Mouse (Mus musculus) stomach, embryonic 14.5 days (tissue): ENCODE results near the gene Psrc1. TPM values are rescaled to one million over a fixed set of nuclear protein-coding genes. Genes with fewer than 3 reads are reported as not detected.
A peak's percentile ranks its signal among the peaks of the same experiment; 100 is the strongest.

Experiments used
- ATAC-seq: fragments of 200-750 bp; cut with Nextera tagmentation; 2 replicates; pipeline ENCODE4 v1.8.0; 2017; ENCODE audit warnings: low read depth, moderate TSS enrichment; ENCODE audit not compliant: insufficient number of reproducible peaks, insufficient read depth, low FRiP score
- H3K27ac ChIP-seq: fragments of 300-500 bp; sonication (generic); 2 replicates; pipeline ENCODE4 v1.5.1; 2014; ENCODE audit warnings: mild to moderate bottlenecking, low read length, moderate library complexity, mixed read lengths
- H3K27me3 ChIP-seq: fragments of 300-500 bp; sonication (generic); 2 replicates; pipeline ENCODE4 v1.6.1; 2014; ENCODE audit warnings: low read length, control low read depth, mixed read lengths; ENCODE audit not compliant: control insufficient read depth, insufficient read depth
- H3K36me3 ChIP-seq: fragments of 300-500 bp; sonication (generic); 2 replicates; pipeline ENCODE4 v1.6.1; 2014; ENCODE audit warnings: mild to moderate bottlenecking, control low read depth, low read length, moderate library complexity, mixed read lengths; ENCODE audit not compliant: control insufficient read depth, insufficient read depth
- H3K4me1 ChIP-seq: fragments of 300-500 bp; sonication (generic); 2 replicates; pipeline ENCODE4 v1.6.1; 2014; ENCODE audit warnings: low read length, control low read depth, mixed read lengths; ENCODE audit not compliant: control insufficient read depth, insufficient read depth
- H3K4me2 ChIP-seq: fragments of 300-500 bp; sonication (generic); replicated peaks from 2 replicates; pipeline ENCODE4 v1.6.1; 2014; ENCODE audit warnings: low read depth, low read length, control low read depth
- H3K4me3 ChIP-seq: fragments of 300-500 bp; sonication (generic); 2 replicates; pipeline ENCODE4 v1.5.1; 2014; ENCODE audit warnings: low read depth, low read length, control low read depth
- H3K9ac ChIP-seq: fragments of 300-500 bp; sonication (generic); replicated peaks from 2 replicates; pipeline ENCODE4 v1.6.1; 2014; ENCODE audit warnings: low read depth, mild to moderate bottlenecking, control low read depth, low read length, moderate library complexity, mixed read lengths
- H3K9me3 ChIP-seq: fragments of 300-500 bp; sonication (generic); 2 replicates; pipeline ENCODE4 v1.6.1; 2016; ENCODE audit warnings: low read depth, low read length, control low read depth; ENCODE audit not compliant: control insufficient read depth
- WGBS: fragments of 180-500 bp; shearing (Covaris S2); extraction: QIAGEN DNeasy Blood & Tissue Kit; methylation state at CpG from one replicate; pipeline ENCODE4 v1.1.7; 2014; 5-methylcytosine and 5-hydroxymethylcytosine counted together
- polyA plus RNA-seq: library from polyadenylated mRNA; unstranded; fragments of >200 nt; fragmentation: Nextera tagmentation; extraction: Ambion mirVana; gene quantifications from 2 replicates; pipeline ENCODE4 v1.2.1, GENCODE M21; 2014

The Psrc1 gene
- polyA plus RNA-seq, 1 experiment from 2014 or later, result 44.4 TPM

GRCm38 (mm10) chr3:108409656-108410358 is 26.2 kb downstream of the Psrc1 start:
- Histone ChIP-seq H3K4me3 (no peak overlapping the region), H3K36me3 (peaks cover 3% of the 10 kb centered on the region), H3K9me3 (peaks cover 17% of the 10 kb centered on the region), H3K4me1 (peaks cover 13% of the 10 kb centered on the region), H3K4me2 (peak overlapping the region; percentile 24; the same call in 1 of the 2 replicates), H3K27ac (no peak overlapping the region), H3K27me3 (no peaks in the 10 kb centered on the region), H3K9ac (no peak overlapping the region; the same call in 1 of the 2 replicates)
- ATAC-seq, result no peak
- 50% methylated on average over 8 of the region's 8 CpGs for WGBS

DNA sequence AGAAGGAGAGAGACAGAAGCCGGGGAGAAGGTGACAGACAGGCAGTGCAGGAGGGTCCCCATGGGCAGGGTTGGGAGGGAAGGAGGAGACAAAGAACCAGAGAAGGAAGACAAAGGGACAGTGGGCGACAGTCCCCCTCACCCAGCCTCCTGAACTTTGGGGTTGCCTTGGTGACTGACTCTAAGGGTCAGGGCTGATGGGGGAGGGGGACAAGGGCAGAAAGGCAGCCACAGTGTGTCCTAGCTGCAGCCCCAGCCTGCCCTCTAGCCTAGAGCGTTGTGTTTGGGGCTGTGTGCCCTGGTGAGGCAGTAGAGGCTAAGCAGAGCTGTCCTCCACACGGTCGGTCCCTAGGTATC is 26.7 kb downstream of the Psrc1 start:
- Histone ChIP-seq H3K9me3 (peaks cover 17% of the 10 kb centered on the region), H3K27ac (0 out of 2 replicates have a peak overlapping the region, but pooled peaks have one; percentile 21), H3K27me3 (no peaks in the 10 kb centered on the region), H3K4me1 (peaks cover 15% of the 10 kb centered on the region), H3K9ac (no peak overlapping the region; the same call in 1 of the 2 replicates), H3K4me2 (peak overlapping the region; percentile 24), H3K36me3 (peaks cover 3% of the 10 kb centered on the region), H3K4me3 (peak overlapping the region; percentile 13)
- 0 out of 2 replicates have a peak, but pooled peaks have one; percentile 26 for ATAC-seq
- 27% methylated on average over 5 of the region's 5 CpGs for WGBS

- peak overlapping the region; percentile 58; the same call in 1 of the 2 replicates for H3K27ac ChIP-seq
- H3K4me2 ChIP-seq, result peak overlapping the region; percentile 24
- no peak overlapping the region; the same call in 1 of the 2 replicates for H3K9ac ChIP-seq
- peaks cover 17% of the 10 kb centered on the region for H3K9me3 ChIP-seq
- peaks cover 15% of the 10 kb centered on the region for H3K4me1 ChIP-seq
- peaks cover 3% of the 10 kb centered on the region for H3K36me3 ChIP-seq
- 57% methylated on average over 5 of the region's 5 CpGs for WGBS
- H3K27me3 ChIP-seq, result no peaks in the 10 kb centered on the region
- no peak for ATAC-seq
- peak overlapping the region; percentile 13 for H3K4me3 ChIP-seq
These were observed 27.6 kb downstream of the Psrc1 start for GRCm38 (mm10) chr3:108411026-108411753.

DNA sequence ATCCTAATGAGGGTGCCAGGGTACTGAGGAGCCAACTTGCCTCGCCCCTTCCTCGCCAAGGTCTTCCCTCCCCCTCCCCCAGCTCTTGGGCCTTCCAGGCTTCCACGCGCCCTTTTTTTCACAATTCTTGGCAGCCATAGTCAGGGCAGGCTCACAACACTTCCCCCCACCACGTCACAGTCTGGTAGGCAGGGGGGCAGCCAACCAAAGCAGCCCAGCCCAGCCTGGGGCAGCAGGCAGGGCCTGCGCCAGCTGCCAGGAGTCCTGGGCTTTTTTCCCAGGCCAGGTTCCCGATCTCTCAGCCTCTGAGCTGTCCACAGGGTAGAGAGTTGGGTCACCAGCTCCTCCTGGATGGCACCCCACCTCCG is 28.1 kb downstream of the Psrc1 start:
- Histone ChIP-seq H3K4me3 (0 out of 2 replicates have a peak overlapping the region, but pooled peaks have one; percentile 5), H3K9ac (no peak overlapping the region)
- 0 out of 2 replicates have a peak, but pooled peaks have one; percentile 14 for ATAC-seq

DNA sequence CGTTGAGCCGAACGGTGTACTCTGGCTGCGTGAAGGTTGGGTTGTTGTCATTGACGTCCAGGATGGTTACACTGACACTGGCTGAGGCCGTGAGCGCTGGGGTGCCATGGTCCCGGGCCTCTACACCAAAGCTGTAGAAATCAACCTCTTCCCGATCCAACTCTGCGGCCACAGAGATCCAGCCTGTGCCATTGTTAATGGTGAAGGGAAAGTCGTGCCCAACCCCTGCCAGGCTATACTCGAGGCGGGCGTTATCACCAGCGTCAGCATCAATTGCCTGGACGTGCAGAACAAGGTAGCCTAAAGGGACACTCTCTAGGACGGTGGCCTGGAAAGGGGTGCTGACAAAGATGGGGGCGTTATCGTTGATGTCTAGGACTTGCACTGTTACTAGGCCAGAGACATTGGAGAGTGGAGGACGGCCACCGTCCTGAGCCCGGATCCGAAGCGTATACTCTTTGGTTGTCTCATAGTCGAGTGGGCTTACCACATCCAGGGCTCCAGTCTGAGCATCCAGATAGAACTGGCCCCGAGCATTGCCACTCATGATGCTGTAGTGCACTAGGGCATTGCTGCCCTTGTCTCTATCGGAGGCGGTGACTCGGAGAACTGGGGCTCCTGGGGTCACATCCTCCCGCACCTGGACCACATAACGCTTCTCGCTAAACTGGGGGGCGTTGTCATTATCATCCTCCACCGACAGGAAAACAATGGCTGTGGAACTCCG is 30.2 kb downstream of the Psrc1 start:
- Histone ChIP-seq H3K4me1 (peaks cover 17% of the 10 kb centered on the region), H3K36me3 (peaks cover 3% of the 10 kb centered on the region), H3K9ac (no peak overlapping the region), H3K4me2 (no peak overlapping the region), H3K27me3 (0 out of 2 replicates have a peak, but pooled peaks cover 7% of the 10 kb centered on the region), H3K9me3 (peaks cover 17% of the 10 kb centered on the region), H3K27ac (no peak overlapping the region), H3K4me3 (no peak overlapping the region)
- 95% methylated on average over 35 of the region's 35 CpGs for WGBS
- no peak for ATAC-seq

More for the DNA sequence above, 28.1 kb downstream of the Psrc1 start:
- WGBS, result 76% methylated on average over 8 of the region's 8 CpGs
- Histone ChIP-seq H3K27ac (peak overlapping the region; percentile 58; the same call in 1 of the 2 replicates), H3K36me3 (peaks cover 3% of the 10 kb centered on the region), H3K27me3 (0 out of 2 replicates have a peak, but pooled peaks cover 3% of the 10 kb centered on the region), H3K4me1 (peaks cover 15% of the 10 kb centered on the region), H3K4me2 (peak overlapping the region; percentile 24), H3K9me3 (peaks cover 17% of the 10 kb centered on the region)

DNA sequence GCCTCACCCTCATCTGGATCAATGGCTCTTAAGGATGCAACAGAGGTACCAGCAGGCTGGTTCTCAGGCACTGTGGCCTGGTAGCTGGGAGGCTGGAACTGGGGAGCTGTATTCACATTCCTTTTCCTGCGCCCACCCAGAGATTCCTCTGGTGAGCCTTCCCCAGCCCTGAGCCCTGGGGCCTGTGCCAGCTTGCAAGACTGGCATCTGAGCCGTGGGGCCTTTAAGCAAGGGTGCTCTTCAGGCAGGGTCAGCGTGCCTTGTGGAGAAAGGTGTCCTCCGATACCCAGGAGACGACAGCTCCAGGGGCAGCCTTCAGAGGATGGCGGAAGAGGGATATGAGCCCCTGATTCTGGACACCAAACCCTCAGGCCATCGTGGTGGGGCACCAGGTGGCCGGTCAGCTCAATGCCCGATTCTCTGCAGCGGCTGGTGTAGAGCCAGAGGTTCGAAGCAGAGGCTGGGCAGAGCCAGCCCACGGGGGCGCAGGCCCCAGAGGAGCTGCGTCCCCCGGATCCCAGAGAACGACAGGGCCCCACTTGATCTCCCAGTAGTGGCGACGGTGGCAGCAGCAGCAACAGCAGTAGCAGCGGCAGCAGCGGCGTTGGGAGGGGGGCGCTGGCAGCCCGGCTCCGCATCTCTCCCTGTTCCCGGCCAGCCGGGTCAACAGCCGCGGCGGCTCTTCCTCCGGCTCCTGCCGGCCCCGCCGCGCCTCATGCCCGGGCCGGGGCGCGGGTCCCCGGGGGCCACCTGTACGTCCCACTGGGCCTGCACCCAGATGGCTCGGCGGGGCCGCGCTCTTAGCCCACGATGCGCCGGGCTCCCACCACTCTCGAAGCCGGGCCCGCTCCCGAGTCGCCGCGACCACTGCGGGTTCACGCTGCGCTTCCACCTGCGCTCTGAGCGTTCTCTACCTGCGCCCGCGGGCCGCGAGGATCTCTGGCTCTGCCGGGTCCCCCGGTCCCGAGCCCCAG is 31.5 kb downstream of the Psrc1 start, which contains the start of gene Celsr2:
Gene Celsr2 (minus strand): TSS at position 696 of the 974 bp plus-strand sequence.
- 6% methylated on average over 65 of the region's 67 CpGs for WGBS
- H3K4me2 ChIP-seq, result peak within 1 kb of the TSS; percentile 88
- peaks cover 3% of the 10 kb centered on the region; the same call in 1 of the 2 replicates for H3K36me3 ChIP-seq
- H3K9ac ChIP-seq, result peak within 1 kb of the TSS; percentile 57
- ATAC-seq, result peak; percentile 21; the same call in 1 of the 2 replicates
- H3K27me3 ChIP-seq, result 0 out of 2 replicates have a peak, but pooled peaks cover 7% of the 10 kb centered on the region
- H3K27ac ChIP-seq, result peak within 1 kb of the TSS; percentile 56; the same call in 1 of the 2 replicates
- peaks cover 17% of the 10 kb centered on the region for H3K9me3 ChIP-seq
- H3K4me1 ChIP-seq, result peaks cover 17% of the 10 kb centered on the region
- H3K4me3 ChIP-seq, result peak within 1 kb of the TSS; percentile 64

DNA sequence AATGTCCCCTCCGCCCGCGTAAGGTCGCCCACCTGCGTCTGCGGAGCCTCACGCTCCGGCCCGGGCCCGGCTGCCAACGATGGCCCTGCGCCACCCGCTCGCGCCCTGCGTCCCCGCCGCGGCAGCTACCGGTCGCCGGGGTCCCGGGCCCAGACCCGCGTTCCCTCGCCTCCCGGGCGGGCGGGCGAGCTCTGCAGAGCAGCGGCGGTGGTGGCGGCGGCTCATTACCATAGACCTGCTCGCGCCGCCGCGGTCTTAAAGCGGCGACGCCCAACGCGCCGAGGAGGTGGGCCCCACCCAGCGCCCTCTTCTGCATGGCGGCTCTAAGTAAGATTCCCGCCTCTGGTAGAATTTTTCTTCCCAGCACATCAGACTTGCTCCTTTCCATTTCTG is 32.2 kb downstream of the Psrc1 start:
- Histone ChIP-seq H3K27ac (peak overlapping the region; percentile 56; the same call in 1 of the 2 replicates), H3K9ac (peak overlapping the region; percentile 57), H3K4me1 (peaks cover 15% of the 10 kb centered on the region), H3K27me3 (0 out of 2 replicates have a peak, but pooled peaks cover 7% of the 10 kb centered on the region), H3K4me3 (peak overlapping the region; percentile 64), H3K36me3 (peaks cover 3% of the 10 kb centered on the region; the same call in 1 of the 2 replicates), H3K4me2 (peak overlapping the region; percentile 88), H3K9me3 (peaks cover 17% of the 10 kb centered on the region)
- ATAC-seq, result peak; percentile 75
- under 1% methylated on average over 45 of the region's 48 CpGs for WGBS
